Mouse (Mus musculus) heart, postnatal 0 days (tissue): ENCODE measurements around the gene Dgkb. TPM values are rescaled to one million over a fixed set of nuclear protein-coding genes. Genes with fewer than 3 reads are reported as not detected.

Source experiments
- ATAC-seq: fragments of 200-750 bp; cut with Nextera tagmentation; 2 replicates; pipeline ENCODE4 v1.8.0; 2017; ENCODE audit warnings: low read depth, moderate number of reproducible peaks, moderate library complexity; ENCODE audit not compliant: insufficient read depth
- DNase-seq: peaks from one replicate; pipeline ENCODE4 v3.0.0-alpha.2; 2016; ENCODE audit warnings: low spot score
- H3K27ac ChIP-seq: fragments of 300-500 bp; sonication (generic); 2 replicates; pipeline ENCODE4 v1.5.1; 2014; ENCODE audit warnings: low read depth, mild to moderate bottlenecking
- H3K27me3 ChIP-seq: fragments of 300-500 bp; sonication (generic); 2 replicates; pipeline ENCODE4 v1.6.1; 2014; ENCODE audit warnings: low read length, mixed read lengths; ENCODE audit not compliant: control insufficient read depth, insufficient read depth
- H3K36me3 ChIP-seq: fragments of 300-500 bp; sonication (generic); replicated peaks from 2 replicates; pipeline ENCODE4 v1.6.1; 2014; ENCODE audit warnings: low read length, mixed read lengths; ENCODE audit not compliant: control insufficient read depth, insufficient read depth
- H3K4me1 ChIP-seq: fragments of 300-500 bp; sonication (generic); 2 replicates; pipeline ENCODE4 v1.6.1; 2014; ENCODE audit warnings: antibody characterized with exemption; ENCODE audit not compliant: control insufficient read depth, insufficient read depth
- H3K4me2 ChIP-seq: fragments of 300-500 bp; sonication (generic); 2 replicates; pipeline ENCODE4 v1.6.1; 2014; ENCODE audit warnings: low read depth, mild to moderate bottlenecking, low read length, moderate library complexity
- H3K4me3 ChIP-seq: fragments of 300-500 bp; sonication (generic); 2 replicates; pipeline ENCODE4 v1.5.1; 2014; ENCODE audit warnings: low read depth, low read length
- H3K9ac ChIP-seq: fragments of 300-500 bp; sonication (generic); replicated peaks from 2 replicates; pipeline ENCODE4 v1.6.1; 2014; ENCODE audit warnings: low read depth, low read length, mixed read lengths
- H3K9me3 ChIP-seq: fragments of 300-500 bp; sonication (generic); replicated peaks from 2 replicates; pipeline ENCODE4 v1.6.1; 2016; ENCODE audit warnings: low read length; ENCODE audit not compliant: control insufficient read depth
- CTCF ChIP-seq: IDR thresholded peaks from 2 replicates; pipeline ENCODE4 v1.5.1; 2016; ENCODE audit warnings: antibody characterized with exemption, control low read depth, low read depth
- EP300 ChIP-seq: IDR thresholded peaks from 2 replicates; pipeline ENCODE4 v1.6.1; 2016; ENCODE audit warnings: antibody characterized with exemption, low read depth
- WGBS: fragments of 180-500 bp; shearing (Covaris S2); extraction: QIAGEN DNeasy Blood & Tissue Kit; methylation state at CpG from one replicate; pipeline ENCODE4 v1.1.7; 2014; 5-methylcytosine and 5-hydroxymethylcytosine counted together
- polyA plus RNA-seq: library from polyadenylated mRNA; unstranded; fragments of >200 nt; fragmentation: Nextera tagmentation; extraction: Ambion mirVana; gene quantifications from 2 replicates; pipeline ENCODE4 v1.2.1, GENCODE M21; 2015
- total RNA-seq: library from RNA; depleted of rRNA; stranded (reverse); fragments of >200 nt; gene quantifications from 2 replicates; pipeline ENCODE4 v1.2.3, GENCODE M21; 2014; ENCODE audit warnings: low replicate concordance

Dgkb gene
- total and polyA plus RNA-seq, 2 experiments from 2014 or later = 0.20 TPM; not detected in 1

GRCm38 (mm10) chr12:38017674-38018073, 200.1 kb downstream of the Dgkb start:
- no peaks in the 10 kb centered on the region for H3K36me3 ChIP-seq
- H3K9ac ChIP-seq = no peak overlapping the region
- DNase-seq (no peak), ATAC-seq (no peak)
- TF ChIP-seq CTCF (no peak), EP300 (no peak)
- H3K4me1 ChIP-seq = no peaks in the 10 kb centered on the region
- no peak overlapping the region for H3K4me2 ChIP-seq
- WGBS = 59% methylated on average over 4 of the region's 4 CpGs
- H3K9me3 ChIP-seq = no peaks in the 10 kb centered on the region
- H3K27me3 ChIP-seq = no peaks in the 10 kb centered on the region
- no peak overlapping the region for H3K27ac ChIP-seq
- H3K4me3 ChIP-seq = no peak overlapping the region

DNA sequence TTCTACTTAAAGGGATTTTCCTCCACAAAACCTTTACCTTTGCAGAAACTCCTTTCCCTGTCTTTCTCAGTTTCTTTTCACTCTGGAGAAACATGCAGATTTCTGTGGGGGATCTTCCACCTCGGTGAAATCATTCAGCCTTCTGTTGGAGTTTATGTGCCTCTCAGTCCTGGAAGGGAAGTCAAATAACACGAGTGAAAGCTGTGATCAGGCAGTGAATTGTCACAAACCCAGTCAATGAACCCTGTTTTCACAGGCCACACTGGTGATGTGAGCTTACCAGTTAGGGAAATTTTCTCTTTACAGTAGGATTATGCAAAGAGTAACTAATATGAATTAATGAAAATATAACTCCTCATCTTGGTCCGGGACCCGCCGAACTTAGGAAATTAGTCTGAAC, 229.7 kb downstream of the Dgkb start:
- H3K4me2 ChIP-seq = no peak overlapping the region
- no peaks in the 10 kb centered on the region for H3K36me3 ChIP-seq
- H3K27me3 ChIP-seq = no peaks in the 10 kb centered on the region
- TF ChIP-seq CTCF (no peak), EP300 (no peak)
- H3K9me3 ChIP-seq = no peaks in the 10 kb centered on the region
- no peak overlapping the region for H3K4me3 ChIP-seq
- no peak for ATAC-seq
- H3K4me1 ChIP-seq = no peaks in the 10 kb centered on the region
- no peak overlapping the region for H3K9ac ChIP-seq
- WGBS = 80% methylated on average over 5 of the region's 5 CpGs
- H3K27ac ChIP-seq = no peak overlapping the region
- DNase-seq = no peak

DNA sequence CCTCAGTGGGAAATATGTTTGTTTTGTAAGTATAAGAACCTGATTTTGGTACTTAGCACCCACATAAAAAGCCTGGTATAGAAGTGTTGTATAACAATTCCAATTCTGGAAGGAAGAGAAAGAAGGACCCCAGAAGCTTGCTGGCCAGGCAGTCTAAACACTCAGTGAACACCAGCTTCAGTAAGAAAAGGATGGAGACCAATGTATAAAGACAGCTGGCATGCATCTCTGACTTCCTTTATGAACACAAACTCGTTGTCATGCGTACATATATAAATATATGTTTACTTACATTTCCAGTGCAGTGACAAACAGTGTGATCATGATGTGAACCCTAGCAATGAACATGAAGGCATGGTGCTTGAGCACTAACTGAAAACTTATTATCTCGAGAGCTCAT, 270.7 kb downstream of the Dgkb start:
- no peaks in the 10 kb centered on the region for H3K9me3 ChIP-seq
- no peak for ATAC-seq
- no peak overlapping the region for H3K4me2 ChIP-seq
- H3K36me3 ChIP-seq = no peaks in the 10 kb centered on the region
- no peaks in the 10 kb centered on the region for H3K4me1 ChIP-seq
- DNase-seq = no peak
- 72% methylated on average over 3 of the region's 3 CpGs for WGBS
- TF ChIP-seq EP300 (no peak), CTCF (no peak)
- no peak overlapping the region for H3K27ac ChIP-seq
- no peak overlapping the region for H3K4me3 ChIP-seq
- no peaks in the 10 kb centered on the region for H3K27me3 ChIP-seq
- H3K9ac ChIP-seq = no peak overlapping the region

DNA sequence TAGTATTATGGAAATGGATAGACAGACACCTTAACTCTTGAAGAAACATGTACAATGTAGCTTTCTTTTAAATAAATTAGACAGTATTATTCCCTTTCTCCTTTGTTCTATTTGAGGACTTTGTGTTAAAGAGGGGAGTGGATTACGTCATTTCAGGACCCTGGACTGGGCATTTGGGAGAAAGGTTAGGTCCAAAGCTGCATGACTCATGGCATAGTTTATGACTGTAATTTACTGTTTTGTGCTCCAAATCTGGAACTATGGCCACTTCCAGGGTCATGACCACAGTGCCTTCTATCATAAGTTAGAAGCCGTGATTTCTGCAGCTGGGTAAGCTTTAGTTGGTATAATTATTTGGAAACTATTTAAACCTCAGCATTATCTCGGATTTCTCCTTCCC, 294.4 kb downstream of the Dgkb start:
- Histone ChIP-seq H3K9me3 (no peaks in the 10 kb centered on the region), H3K36me3 (no peaks in the 10 kb centered on the region), H3K27ac (no peak overlapping the region), H3K27me3 (no peaks in the 10 kb centered on the region), H3K4me2 (no peak overlapping the region), H3K4me1 (no peaks in the 10 kb centered on the region), H3K9ac (no peak overlapping the region), H3K4me3 (no peak overlapping the region)
- TF ChIP-seq EP300 = no peak
- no peak for TF ChIP-seq CTCF
- no peak for DNase-seq
- no peak for ATAC-seq
- 61% methylated on average over 3 of the region's 3 CpGs for WGBS

DNA sequence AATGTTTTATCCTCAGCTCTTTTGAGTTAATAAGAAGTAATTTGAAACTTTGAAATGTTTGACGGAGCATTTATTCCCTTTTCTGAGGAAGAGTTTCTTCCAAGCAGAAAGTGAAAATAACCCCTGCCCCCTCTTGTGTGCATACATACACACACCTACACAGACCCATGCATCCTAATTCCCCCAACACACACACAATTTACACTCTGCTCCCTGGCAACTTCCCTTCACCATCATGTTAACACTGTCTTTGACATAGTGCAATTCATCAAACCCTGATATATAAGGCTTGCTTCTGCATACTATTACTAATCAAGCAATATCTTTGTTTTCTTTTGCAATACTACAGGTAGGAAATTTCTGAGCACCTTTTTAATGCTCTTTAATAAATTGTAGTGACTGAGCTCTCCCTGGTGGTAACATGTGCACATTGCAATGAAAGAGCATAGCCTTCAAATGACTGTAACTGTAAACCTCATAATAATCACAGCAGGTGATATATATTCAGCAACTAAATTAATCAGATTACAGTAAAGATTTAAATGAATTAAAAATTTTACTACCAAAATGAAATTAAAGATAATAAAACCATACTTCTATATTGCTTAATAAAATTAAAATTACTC, 297.6 kb downstream of the Dgkb start:
- no peaks in the 10 kb centered on the region for H3K4me1 ChIP-seq
- no peak overlapping the region for H3K4me2 ChIP-seq
- H3K27me3 ChIP-seq = no peaks in the 10 kb centered on the region
- TF ChIP-seq CTCF (peak; percentile 62), EP300 (no peak)
- no peak overlapping the region for H3K9ac ChIP-seq
- 54% methylated on average over 1 of the region's 1 CpGs for WGBS
- H3K9me3 ChIP-seq = no peaks in the 10 kb centered on the region
- no peak for DNase-seq
- no peak overlapping the region for H3K27ac ChIP-seq
- H3K4me3 ChIP-seq = no peak overlapping the region
- no peaks in the 10 kb centered on the region for H3K36me3 ChIP-seq
- no peak for ATAC-seq

DNA sequence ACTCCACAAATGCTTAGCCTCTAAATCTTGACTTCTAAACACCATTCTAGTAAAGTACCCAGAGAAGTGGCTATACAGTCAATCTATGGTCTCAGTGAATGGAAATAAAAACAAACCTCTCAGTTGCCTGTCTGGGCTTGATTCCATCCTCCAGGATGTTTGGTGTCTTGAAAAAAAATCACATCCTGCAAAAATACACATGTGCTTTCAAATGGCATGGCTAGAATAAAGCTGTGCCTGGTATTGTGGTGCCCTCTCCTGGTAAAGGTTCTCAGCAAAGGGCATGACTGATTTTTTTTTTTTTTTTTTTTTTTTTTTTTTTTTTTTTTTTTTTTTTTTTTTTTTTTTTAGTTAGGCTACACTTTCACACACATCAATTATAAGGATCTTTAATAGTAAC, 306.0 kb downstream of the Dgkb start:
- DNase-seq = peak; percentile 30
- ATAC-seq = no peak
- Histone ChIP-seq H3K4me1 (no peaks in the 10 kb centered on the region), H3K9ac (no peak overlapping the region), H3K4me2 (no peak overlapping the region), H3K4me3 (no peak overlapping the region), H3K9me3 (no peaks in the 10 kb centered on the region), H3K27ac (no peak overlapping the region), H3K27me3 (no peaks in the 10 kb centered on the region), H3K36me3 (no peaks in the 10 kb centered on the region)
- TF ChIP-seq CTCF = peak; percentile 47
- TF ChIP-seq EP300 = no peak
